Mouse (Mus musculus) kidney, postnatal 0 days (tissue): ENCODE measurements at regions not wholly inside any gene's neighbourhood (a gene's known extent, or its start where the extent isn't known, plus 50 kb on each side); places are given as distances from the start of the nearest gene placed in this dataset.

Source experiments
- ATAC-seq: fragments of 200-750 bp; cut with Nextera tagmentation; replicated peaks from 2 replicates; pipeline ENCODE4 v1.8.0; 2017; ENCODE audit warnings: low read depth, moderate number of reproducible peaks, moderate TSS enrichment, moderate library complexity; ENCODE audit not compliant: low FRiP score
- DNase-seq: peaks from one replicate; pipeline ENCODE4 v3.0.0-alpha.2; 2016; ENCODE audit warnings: low spot score
- H3K27ac ChIP-seq: fragments of 300-500 bp; sonication (generic); 2 replicates; pipeline ENCODE4 v1.5.1; 2014; ENCODE audit warnings: mild to moderate bottlenecking
- H3K27me3 ChIP-seq: fragments of 300-500 bp; sonication (generic); 2 replicates; pipeline ENCODE4 v1.6.1; 2014; ENCODE audit warnings: low read length, mixed read lengths; ENCODE audit not compliant: insufficient read depth
- H3K36me3 ChIP-seq: fragments of 300-500 bp; sonication (generic); 2 replicates; pipeline ENCODE4 v1.6.1; 2014; ENCODE audit warnings: low read length, mixed read lengths; ENCODE audit not compliant: insufficient read depth
- H3K4me1 ChIP-seq: fragments of 300-500 bp; sonication (generic); replicated peaks from 2 replicates; pipeline ENCODE4 v1.6.1; 2014; ENCODE audit warnings: antibody characterized with exemption, low read length, mixed read lengths; ENCODE audit not compliant: insufficient read depth
- H3K4me2 ChIP-seq: fragments of 300-500 bp; sonication (generic); 2 replicates; pipeline ENCODE4 v1.6.1; 2014; ENCODE audit warnings: mild to moderate bottlenecking, low read length, moderate library complexity, mixed read lengths
- H3K4me3 ChIP-seq: fragments of 300-500 bp; sonication (generic); replicated peaks from 2 replicates; pipeline ENCODE4 v1.5.1; 2014; ENCODE audit warnings: low read depth, low read length
- H3K9ac ChIP-seq: fragments of 300-500 bp; sonication (generic); 2 replicates; pipeline ENCODE4 v1.6.1; 2014; ENCODE audit warnings: low read depth, low read length
- H3K9me3 ChIP-seq: fragments of 300-500 bp; sonication (generic); replicated peaks from 2 replicates; pipeline ENCODE4 v1.6.1; 2016; ENCODE audit warnings: low read length, inconsistent platforms, mixed read lengths
- CTCF ChIP-seq: IDR thresholded peaks from 2 replicates; pipeline ENCODE4 v1.5.1; 2016; ENCODE audit warnings: antibody characterized with exemption, low read depth, mild to moderate bottlenecking, moderate library complexity
- WGBS: fragments of 180-500 bp; shearing (Covaris S2); extraction: QIAGEN DNeasy Blood & Tissue Kit; methylation state at CpG from one replicate; pipeline ENCODE4 v1.1.7; 2014; 5-methylcytosine and 5-hydroxymethylcytosine counted together

DNA sequence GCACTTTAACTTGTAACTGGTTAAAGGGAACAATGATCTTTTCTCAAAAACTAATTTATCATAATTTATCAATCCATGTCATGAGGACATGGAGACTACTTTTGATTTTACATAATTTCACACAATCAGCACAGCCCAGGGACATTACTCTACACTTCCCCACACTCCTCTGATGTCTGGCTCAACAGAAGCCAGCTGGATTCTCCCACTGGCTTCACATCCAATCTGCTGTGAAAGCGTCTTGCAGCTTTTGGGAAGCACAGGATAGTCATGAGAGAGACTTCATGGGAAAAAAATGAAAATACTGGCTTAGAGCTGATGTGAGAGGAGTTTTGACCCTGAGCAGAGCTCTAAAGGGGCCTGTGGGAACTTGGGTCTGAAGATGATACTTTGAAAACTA is 61.7 kb upstream of the Hrasls start:
- no peak for TF ChIP-seq CTCF
- no peak overlapping the region for H3K4me2 ChIP-seq
- H3K27me3 ChIP-seq: no peaks in the 10 kb centered on the region
- ATAC-seq (no peak), DNase-seq (no peak)
- WGBS: 77% methylated on average over 1 of the region's 1 CpGs
- no peak overlapping the region for H3K4me3 ChIP-seq
- H3K9me3 ChIP-seq: no peaks in the 10 kb centered on the region
- no peak overlapping the region for H3K27ac ChIP-seq
- H3K4me1 ChIP-seq: no peaks in the 10 kb centered on the region
- H3K9ac ChIP-seq: no peak overlapping the region
- H3K36me3 ChIP-seq: no peaks in the 10 kb centered on the region

DNA sequence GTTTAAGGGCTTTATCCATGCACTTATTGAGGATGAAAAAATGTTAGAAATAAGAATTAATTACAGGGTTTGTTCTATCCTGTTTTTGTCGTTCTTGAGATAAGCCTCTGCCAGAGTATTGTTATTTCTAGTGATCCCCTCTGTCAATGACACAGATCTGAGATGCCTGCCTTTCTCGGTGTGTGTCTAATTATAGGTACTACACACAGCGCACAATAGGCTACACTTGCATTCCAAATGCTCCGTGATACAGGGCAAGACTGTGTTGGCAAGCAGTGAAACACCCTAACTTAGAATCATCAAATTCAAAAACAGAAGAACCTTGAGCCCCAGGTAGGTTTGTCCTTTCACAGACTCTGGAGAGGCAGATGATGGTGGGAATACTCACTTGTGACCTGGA is 90.3 kb upstream of the Hrasls start:
- Histone ChIP-seq H3K4me2 (no peak overlapping the region), H3K9ac (no peak overlapping the region), H3K4me1 (no peaks in the 10 kb centered on the region), H3K9me3 (no peaks in the 10 kb centered on the region), H3K36me3 (no peaks in the 10 kb centered on the region), H3K27ac (no peak overlapping the region), H3K27me3 (no peaks in the 10 kb centered on the region), H3K4me3 (no peak overlapping the region)
- ATAC-seq (no peak), DNase-seq (no peak)
- TF ChIP-seq CTCF: no peak
- WGBS: 87% methylated on average over 4 of the region's 4 CpGs

- Histone ChIP-seq H3K27me3 (no peaks in the 10 kb centered on the region), H3K4me2 (no peak overlapping the region), H3K9ac (no peak overlapping the region), H3K36me3 (no peaks in the 10 kb centered on the region), H3K9me3 (no peaks in the 10 kb centered on the region), H3K4me3 (no peak overlapping the region), H3K4me1 (no peaks in the 10 kb centered on the region), H3K27ac (no peak overlapping the region)
- no peak for DNase-seq
- TF ChIP-seq CTCF: no peak
- 85% methylated on average over 4 of the region's 4 CpGs for WGBS
- ATAC-seq: no peak
Observed at GRCm38 (mm10) chr16:29096791-29097190, 112.7 kb upstream of the Hrasls start.

GRCm38 (mm10) chr16:29065961-29066360 is 136.5 kb upstream of the Mb21d2 start:
- H3K27me3 ChIP-seq: no peaks in the 10 kb centered on the region
- 60% methylated on average over 3 of the region's 3 CpGs for WGBS
- H3K4me3 ChIP-seq: no peak overlapping the region
- ATAC-seq (no peak), DNase-seq (no peak)
- H3K9me3 ChIP-seq: no peaks in the 10 kb centered on the region
- no peak overlapping the region for H3K27ac ChIP-seq
- no peak overlapping the region for H3K9ac ChIP-seq
- no peaks in the 10 kb centered on the region for H3K4me1 ChIP-seq
- no peak for TF ChIP-seq CTCF
- H3K4me2 ChIP-seq: no peak overlapping the region
- H3K36me3 ChIP-seq: no peaks in the 10 kb centered on the region

- no peaks in the 10 kb centered on the region for H3K9me3 ChIP-seq
- no peak overlapping the region for H3K27ac ChIP-seq
- H3K4me3 ChIP-seq: no peak overlapping the region
- TF ChIP-seq CTCF: no peak
- no peaks in the 10 kb centered on the region for H3K27me3 ChIP-seq
- no peaks in the 10 kb centered on the region for H3K36me3 ChIP-seq
- H3K4me2 ChIP-seq: no peak overlapping the region
- DNase-seq (no peak), ATAC-seq (no peak)
- no peaks in the 10 kb centered on the region for H3K4me1 ChIP-seq
- 85% methylated on average over 4 of the region's 4 CpGs for WGBS
- no peak overlapping the region for H3K9ac ChIP-seq
Observed at GRCm38 (mm10) chr16:29065097-29065785, 135.8 kb upstream of the Mb21d2 start.

GRCm38 (mm10) chr16:29063377-29063776 is 133.9 kb upstream of the Mb21d2 start:
- no peak overlapping the region for H3K27ac ChIP-seq
- no peak for ATAC-seq
- TF ChIP-seq CTCF: no peak
- no peaks in the 10 kb centered on the region for H3K36me3 ChIP-seq
- H3K4me2 ChIP-seq: no peak overlapping the region
- DNase-seq: no peak
- no peaks in the 10 kb centered on the region for H3K9me3 ChIP-seq
- no peak overlapping the region for H3K4me3 ChIP-seq
- no peaks in the 10 kb centered on the region for H3K27me3 ChIP-seq
- no peak overlapping the region for H3K9ac ChIP-seq
- H3K4me1 ChIP-seq: no peaks in the 10 kb centered on the region

GRCm38 (mm10) chr16:29057076-29057475 is 127.6 kb upstream of the Mb21d2 start:
- Histone ChIP-seq H3K4me3 (no peak overlapping the region), H3K36me3 (no peaks in the 10 kb centered on the region), H3K27ac (no peak overlapping the region), H3K4me1 (no peaks in the 10 kb centered on the region), H3K9ac (no peak overlapping the region), H3K9me3 (no peaks in the 10 kb centered on the region), H3K4me2 (no peak overlapping the region), H3K27me3 (no peaks in the 10 kb centered on the region)
- 90% methylated on average over 5 of the region's 5 CpGs for WGBS
- DNase-seq (no peak), ATAC-seq (no peak)
- no peak for TF ChIP-seq CTCF
